Mouse (Mus musculus) cerebellum, postnatal 4 days (tissue): ENCODE data around the gene Uggt1.

Source experiments
- DNase-seq, 2 experiments: peaks; one replicate each; pipeline ENCODE4 v3.0.0; 2022; ENCODE audit warnings: low spot score in 2 of 2, mixed read lengths in 1 of 2

Gene Uggt1

DNA sequence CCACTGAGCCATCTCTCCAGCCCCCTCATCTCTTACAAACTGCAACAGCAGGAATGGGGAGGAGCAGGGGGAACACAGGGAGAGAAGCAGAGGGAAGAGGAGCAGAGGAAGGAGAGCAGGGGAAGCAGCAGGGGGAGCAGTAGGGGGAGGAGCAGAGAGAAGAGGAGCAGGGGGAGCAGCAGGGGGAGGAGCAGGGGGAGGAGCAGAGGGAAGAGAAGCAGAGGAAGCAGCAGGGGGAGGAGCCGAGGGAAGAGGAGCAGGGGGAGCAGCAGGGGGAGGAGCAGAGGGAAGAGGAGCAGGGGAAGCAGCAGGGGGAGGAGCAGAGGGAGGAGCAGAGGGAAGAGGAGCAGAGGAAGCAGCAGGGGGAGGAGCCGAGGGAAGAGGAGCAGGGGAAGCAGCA lies 14.1 kb upstream of the Uggt1 start:
- DNase-seq: no peak

- no peak for DNase-seq
These were observed 12.8 kb upstream of the Uggt1 start for GRCm38 (mm10) chr1:36257276-36257675.

- no peak for DNase-seq
These were observed 11.5 kb upstream of the Uggt1 start for GRCm38 (mm10) chr1:36255871-36256640.

DNA sequence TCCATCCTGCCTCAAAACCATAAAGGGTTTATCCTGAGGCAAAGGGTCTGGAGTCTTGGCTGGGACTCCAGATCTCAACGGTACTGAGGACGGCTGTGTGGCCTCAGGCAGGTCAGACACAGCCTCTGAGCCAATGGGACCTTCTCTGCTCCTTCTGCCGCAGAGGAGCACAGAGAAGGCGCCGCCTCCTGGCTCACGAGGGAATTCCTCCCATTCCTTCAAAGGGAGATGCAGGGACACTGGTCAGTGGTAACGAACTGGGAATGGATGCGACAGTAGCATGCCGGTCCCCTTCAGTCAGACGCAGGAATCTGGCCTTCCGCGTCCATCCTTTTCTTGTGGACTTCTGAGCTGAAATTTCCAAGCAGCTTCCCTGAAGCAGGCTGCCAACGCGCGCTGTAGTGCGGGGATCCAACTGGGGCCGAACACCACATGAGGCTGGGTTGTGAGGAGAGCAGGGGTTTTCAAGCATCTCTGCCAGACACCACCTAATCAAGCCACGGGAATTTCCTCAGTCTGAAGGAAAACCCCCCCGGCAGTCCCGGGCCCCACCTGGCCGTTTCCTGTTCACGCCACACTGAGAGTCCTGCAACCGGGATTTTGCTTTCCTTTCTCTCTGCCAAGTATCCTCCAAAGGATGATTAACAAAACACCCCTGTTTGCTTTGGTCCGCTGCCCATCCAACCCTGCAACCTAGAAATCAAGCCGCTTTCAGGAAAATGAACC lies 10.3 kb upstream of the Uggt1 start:
- peak in 1 of 2 experiments; percentile 42 for DNase-seq

- peak in 1 of 2 experiments; percentile 70 for DNase-seq
These were observed 8.3 kb upstream of the Uggt1 start for GRCm38 (mm10) chr1:36252791-36253190.

DNA sequence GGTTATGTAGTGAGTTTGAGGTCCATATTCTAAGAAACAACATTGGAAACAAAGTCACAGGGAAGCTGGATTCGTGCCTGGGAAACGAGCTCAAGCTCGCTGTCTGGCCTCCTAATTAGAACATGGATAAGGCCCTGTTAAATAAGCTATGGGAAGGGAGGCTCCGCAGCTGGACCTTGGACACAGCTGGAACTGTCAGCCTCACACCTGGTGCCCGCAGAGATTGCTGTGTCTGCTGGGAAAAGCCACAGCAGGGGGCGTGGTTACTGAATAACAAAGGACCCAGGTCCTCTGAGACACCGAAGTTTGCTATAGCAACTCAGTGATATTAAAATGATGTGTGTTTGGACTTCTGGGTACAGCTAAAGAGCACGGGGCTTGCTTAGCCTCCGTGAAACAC lies 6.9 kb upstream of the Uggt1 start:
- no peak for DNase-seq

GRCm38 (mm10) chr1:36246688-36247087 lies 2.2 kb upstream of the Uggt1 start:
- no peak for DNase-seq

DNA sequence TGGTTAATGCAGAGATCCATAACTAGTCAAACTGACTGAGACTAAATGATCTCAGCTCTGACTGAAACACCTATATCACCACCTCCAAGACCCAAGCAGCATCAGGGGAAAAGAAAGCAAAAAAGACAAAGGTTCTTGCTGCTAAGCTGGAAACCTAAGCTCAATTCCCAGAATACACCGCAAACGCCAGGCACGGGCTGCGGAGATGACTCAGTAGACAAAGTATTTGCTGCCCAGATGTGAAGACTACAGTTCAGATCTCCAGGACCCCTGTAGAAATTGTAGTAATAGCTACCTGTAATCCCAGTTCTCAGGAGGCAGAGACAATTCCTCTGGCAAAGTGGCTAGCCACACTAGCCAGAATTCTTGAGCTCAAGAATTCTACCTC lies 302 bp upstream of the Uggt1 start:
- DNase-seq: no peak

DNA sequence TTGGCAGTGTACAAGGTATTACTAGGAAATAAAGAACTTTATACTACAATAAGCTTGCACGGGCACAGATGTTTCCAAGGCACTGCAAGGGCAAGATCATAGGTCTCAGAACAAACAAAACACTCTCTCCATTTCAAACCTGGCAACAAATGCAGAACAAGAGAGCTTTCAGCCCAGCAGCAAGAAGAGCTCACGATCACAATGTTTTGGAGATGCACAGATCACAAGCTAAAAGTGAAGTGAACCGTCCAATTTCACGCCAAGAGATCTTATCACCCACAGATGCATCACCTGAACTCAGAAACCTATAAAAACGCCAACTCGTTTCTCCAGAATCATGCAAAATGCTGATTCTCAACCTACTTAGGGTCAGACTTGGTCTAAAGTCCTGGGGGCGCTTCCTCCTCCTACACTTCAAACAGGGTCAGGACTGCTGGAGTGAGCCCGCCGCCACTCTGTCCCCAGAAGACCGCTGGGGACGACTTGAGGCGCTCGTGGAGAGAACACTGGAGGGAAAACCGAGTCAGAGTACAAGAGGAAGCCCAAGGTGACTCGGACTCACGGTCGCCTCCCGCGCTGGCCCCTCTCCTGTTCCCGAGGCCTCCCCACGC lies 968 bp downstream of the Uggt1 start:
- DNase-seq: no peak

GRCm38 (mm10) chr1:36241903-36242429 lies 2.6 kb downstream of the Uggt1 start:
- no peak for DNase-seq

DNA sequence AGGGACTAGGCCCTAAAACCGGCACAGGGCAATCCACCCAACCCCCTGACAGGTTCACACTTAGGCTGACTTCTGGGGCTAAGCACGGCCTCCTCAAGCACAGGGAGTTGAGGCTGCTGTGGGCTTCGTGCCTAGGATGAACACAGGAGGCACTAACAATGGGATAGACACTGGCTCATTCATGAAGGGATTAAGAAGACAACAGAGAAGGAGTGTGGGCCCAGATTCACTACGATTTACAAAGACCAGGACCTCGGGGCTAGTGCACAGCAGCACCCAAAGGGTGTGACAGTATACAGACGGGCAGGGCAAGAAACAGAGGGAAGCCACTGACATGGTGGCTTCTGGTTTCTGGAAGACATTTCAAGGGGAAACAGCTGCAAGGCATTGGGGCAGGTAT lies 4.3 kb downstream of the Uggt1 start:
- no peak for DNase-seq

- DNase-seq: no peak
These were observed 5.1 kb downstream of the Uggt1 start for GRCm38 (mm10) chr1:36239396-36239795.

DNA sequence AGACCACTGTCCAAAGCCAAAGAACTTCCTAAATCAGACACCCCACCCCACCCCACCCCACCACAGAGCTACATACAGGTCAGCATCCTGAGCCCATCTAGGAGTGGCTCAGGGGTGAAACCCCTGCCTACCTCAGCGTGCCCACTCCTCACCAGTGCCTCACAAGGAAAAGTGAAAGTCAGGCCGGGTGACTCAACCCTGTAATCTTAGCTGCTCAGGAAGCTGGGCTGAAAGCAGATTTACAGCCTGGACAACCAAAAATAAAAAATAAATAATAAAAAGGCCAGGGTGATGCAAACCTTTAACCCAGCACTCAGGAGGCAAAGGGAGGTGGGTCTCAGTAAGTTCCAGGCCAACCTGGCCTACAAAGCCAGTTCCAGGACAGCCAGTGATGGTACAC lies 8.7 kb downstream of the Uggt1 start:
- no peak for DNase-seq

GRCm38 (mm10) chr1:36235057-36235639 lies 9.4 kb downstream of the Uggt1 start:
- no peak for DNase-seq

- DNase-seq: no peak
These were observed 11.3 kb downstream of the Uggt1 start for GRCm38 (mm10) chr1:36233218-36233617.

GRCm38 (mm10) chr1:36230919-36231705 lies 13.4 kb downstream of the Uggt1 start:
- DNase-seq: no peak

DNA sequence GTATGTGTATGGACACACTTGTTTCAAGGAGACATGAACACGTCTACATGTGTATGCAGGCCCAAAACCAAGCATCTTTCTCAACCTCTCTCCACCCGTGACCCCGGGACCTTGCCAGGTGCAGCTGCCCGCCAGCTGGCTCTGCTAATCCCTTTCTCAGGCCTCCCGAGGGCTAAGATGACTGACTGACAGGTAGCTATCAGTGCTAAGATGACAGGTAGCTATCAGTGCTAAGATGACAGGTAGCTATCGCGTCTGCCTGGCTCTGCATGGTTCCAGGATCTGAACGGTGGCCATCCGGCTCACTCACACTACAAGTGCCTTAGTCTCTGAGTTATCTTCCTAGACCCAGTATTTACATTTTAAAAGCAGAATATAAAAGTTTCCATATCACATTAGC lies 16.1 kb downstream of the Uggt1 start:
- DNase-seq: no peak

- no peak for DNase-seq
These were observed 19.9 kb downstream of the Uggt1 start for GRCm38 (mm10) chr1:36224648-36225047.

GRCm38 (mm10) chr1:36214324-36214723 lies 30.2 kb downstream of the Uggt1 start:
- no peak for DNase-seq

DNA sequence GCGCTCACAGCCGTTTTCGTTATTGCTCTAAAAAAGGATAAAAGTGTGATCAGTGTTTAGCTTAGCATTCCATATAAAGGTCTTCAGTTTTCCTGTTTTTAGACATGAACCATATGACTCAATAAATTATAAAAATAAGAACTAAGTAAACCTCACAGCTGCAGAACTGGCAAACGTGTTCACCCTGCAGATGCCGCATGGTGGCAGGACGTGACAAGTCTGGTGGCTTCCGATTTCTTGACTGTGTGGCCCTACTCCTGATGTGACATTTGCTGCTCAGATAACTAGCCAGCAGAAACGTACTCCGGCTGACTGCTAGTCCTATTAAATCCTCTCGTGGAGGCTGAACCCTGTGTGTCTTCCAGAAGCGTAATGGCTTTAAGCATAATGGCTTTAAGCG lies 42.8 kb downstream of the Uggt1 start:
- DNase-seq: no peak

DNA sequence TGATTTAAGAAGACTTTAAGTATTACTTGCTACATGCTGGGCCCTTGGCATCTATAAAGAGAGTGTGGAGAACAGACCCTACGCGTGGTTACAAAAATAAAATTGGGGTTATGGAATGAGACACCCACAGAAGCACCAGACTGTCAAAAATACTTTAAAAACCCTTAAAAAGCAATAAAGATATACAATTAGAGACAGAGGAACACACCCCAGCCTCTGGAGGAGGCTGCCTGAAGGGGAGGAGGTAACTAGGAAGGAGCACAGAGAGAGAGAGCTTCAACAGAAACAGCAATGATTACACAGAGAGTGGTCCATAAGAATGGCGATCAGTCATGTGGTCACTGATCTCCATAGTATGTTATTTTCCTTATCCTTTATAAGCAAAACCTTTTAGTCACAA lies 50.0 kb downstream of the Uggt1 start:
- DNase-seq: no peak
